In genomic region chr13:11915619-11916018, GRCm38 (mm10) we compare ENCODE assay signal across 17 mouse cellular contexts.
"Had no signal": no experiment of that assay in that cellular context is flagged by ENCODE, and none has a peak within 500 bp of the region (broad histone marks: within the 10 kb centered on the region; RNA-seq: fewer than 3 reads in every experiment).

No protein-coding gene starts in this region.

- H3K4me1 ChIP-seq: liver, embryonic 15.5 days; midbrain, embryonic 12.5 days; neural tube, embryonic 13.5 days; stomach, embryonic 15.5 days had no signal

- H3K4me2 ChIP-seq: liver, embryonic 15.5 days; midbrain, embryonic 12.5 days; neural tube, embryonic 13.5 days; stomach, embryonic 15.5 days had no signal

- DNase-seq: kidney, adult 2 months; kidney, postnatal 25 days; lung, adult 2 months; lung, postnatal 14 days; lung, postnatal 4 days; retina, postnatal 1 day; right cerebral cortex, postnatal 25 days; spleen, adult 18-20 months; thymus, postnatal 25 days had no signal

- H3K36me3 ChIP-seq: liver, embryonic 15.5 days; midbrain, embryonic 12.5 days; neural tube, embryonic 13.5 days; stomach, embryonic 15.5 days had no signal

- H3K27ac ChIP-seq: kidney, postnatal 0 days; liver, embryonic 15.5 days; midbrain, embryonic 12.5 days; neural tube, embryonic 13.5 days; stomach, embryonic 15.5 days had no signal

- H3K9me3 ChIP-seq: liver, embryonic 15.5 days; midbrain, embryonic 12.5 days; neural tube, embryonic 13.5 days; stomach, embryonic 15.5 days had no signal

- H3K4me3 ChIP-seq: liver, embryonic 15.5 days; midbrain, embryonic 12.5 days; myocyte; neural tube, embryonic 13.5 days; stomach, embryonic 15.5 days had no signal

- ATAC-seq: intestine, postnatal 0 days; midbrain, embryonic 16.5 days had no signal

- H3K27me3 ChIP-seq: liver, embryonic 15.5 days; midbrain, embryonic 12.5 days; neural tube, embryonic 13.5 days; stomach, embryonic 15.5 days had no signal

- H3K9ac ChIP-seq: liver, embryonic 15.5 days; midbrain, embryonic 12.5 days; neural tube, embryonic 13.5 days; stomach, embryonic 15.5 days had no signal
